Mouse (Mus musculus) gastrocnemius, postnatal 14 days (tissue): ENCODE results near the gene AY074887. TPM values are rescaled to one million over a fixed set of nuclear protein-coding genes. Genes with fewer than 3 reads are reported as not detected.
"Not testable (repeated sequence)": the region's sequence is repeated elsewhere in the genome, so short reads cannot be mapped to it uniquely, and the experiment has no call there.

ENCODE experiments used
- DNase-seq: peaks from one replicate; pipeline ENCODE4 v3.0.0; 2021; ENCODE audit warnings: mixed read lengths
- intact Hi-C: fragments of 180-260 bp; cut with DNase I; formaldehyde crosslinking; loops from one replicate; pipeline ENCODE4 v1.15.1; 2025; ENCODE audit warnings: low total_unique reads
- long read RNA-seq, 2 experiments: library from polyadenylated mRNA; stranded (forward); transcript quantifications; one replicate each; pipeline ENCODE4 v2.0.0; 2021
- total RNA-seq, 2 experiments: library from RNA; stranded (reverse); gene quantifications; 2 replicates each; pipeline ENCODE4 v1.2.3; 2021

Gene AY074887
- not detected for total RNA-seq
- long read RNA-seq, experiment 1 = 0 reads
- long read RNA-seq, experiment 2 = 0 reads

- intact Hi-C loops = no loop called here
Observed at GRCm38 (mm10) chr9:54950575-54951321, at the start of gene AY074887, which contains the start of gene Psma4. Gene AY074887, minus strand, starts transcription at chr9:54950998. Gene Psma4, plus strand, starts transcription at chr9:54950790.

GRCm38 (mm10) chr9:54995645-54996044 lies 44.8 kb upstream of the AY074887 start:
- intact Hi-C loops = no loop called here
- no peak for DNase-seq

More at GRCm38 (mm10) chr9:54950575-54951321, at the start of gene AY074887, which contains the start of gene Psma4:
- peak; percentile 94 for DNase-seq

DNA sequence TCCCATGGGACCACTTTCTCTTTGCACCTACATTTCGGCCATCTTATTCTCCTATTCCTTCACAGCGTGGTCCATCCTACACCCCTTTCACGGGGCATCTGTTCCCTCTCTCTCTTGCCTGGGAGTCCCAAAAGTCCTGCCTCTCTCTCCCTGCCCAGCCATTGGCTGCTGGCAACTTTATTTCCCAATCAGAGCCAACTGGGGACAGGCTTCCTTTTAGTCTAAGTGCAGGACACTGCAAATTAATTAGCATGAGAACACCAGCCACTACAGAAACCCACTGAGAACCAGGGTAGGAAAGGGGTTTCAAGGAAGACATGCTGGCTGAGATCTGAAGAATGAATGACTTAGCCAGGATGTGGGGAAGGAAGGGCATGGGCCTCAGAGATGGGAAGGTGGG lies 43.6 kb upstream of the AY074887 start:
- intact Hi-C loops = no loop called here
- no peak for DNase-seq

- DNase-seq = no peak
- intact Hi-C loops = no loop called here
Observed at GRCm38 (mm10) chr9:54990362-54990761, 39.6 kb upstream of the AY074887 start.

DNA sequence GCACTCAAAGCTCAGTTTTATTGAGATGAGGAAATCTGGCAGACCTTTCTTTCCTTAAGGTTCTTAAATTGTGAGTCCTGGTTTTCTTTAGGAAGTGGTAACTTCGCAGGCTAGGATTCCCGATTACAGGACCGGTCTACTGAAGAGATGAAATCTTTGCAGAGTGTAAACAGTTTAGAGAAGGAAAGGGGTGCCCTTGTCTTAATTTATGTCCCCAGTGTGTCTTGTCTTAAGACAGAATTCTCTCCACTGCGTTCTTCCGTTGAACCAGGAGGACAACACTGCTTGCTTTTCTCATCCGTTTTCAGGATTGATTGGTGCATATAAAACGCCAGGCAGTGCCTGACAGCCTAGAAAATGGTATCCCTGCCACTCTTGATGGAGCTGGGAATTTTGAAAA lies 31.6 kb upstream of the AY074887 start:
- intact Hi-C loops = no loop called here
- no peak for DNase-seq

DNA sequence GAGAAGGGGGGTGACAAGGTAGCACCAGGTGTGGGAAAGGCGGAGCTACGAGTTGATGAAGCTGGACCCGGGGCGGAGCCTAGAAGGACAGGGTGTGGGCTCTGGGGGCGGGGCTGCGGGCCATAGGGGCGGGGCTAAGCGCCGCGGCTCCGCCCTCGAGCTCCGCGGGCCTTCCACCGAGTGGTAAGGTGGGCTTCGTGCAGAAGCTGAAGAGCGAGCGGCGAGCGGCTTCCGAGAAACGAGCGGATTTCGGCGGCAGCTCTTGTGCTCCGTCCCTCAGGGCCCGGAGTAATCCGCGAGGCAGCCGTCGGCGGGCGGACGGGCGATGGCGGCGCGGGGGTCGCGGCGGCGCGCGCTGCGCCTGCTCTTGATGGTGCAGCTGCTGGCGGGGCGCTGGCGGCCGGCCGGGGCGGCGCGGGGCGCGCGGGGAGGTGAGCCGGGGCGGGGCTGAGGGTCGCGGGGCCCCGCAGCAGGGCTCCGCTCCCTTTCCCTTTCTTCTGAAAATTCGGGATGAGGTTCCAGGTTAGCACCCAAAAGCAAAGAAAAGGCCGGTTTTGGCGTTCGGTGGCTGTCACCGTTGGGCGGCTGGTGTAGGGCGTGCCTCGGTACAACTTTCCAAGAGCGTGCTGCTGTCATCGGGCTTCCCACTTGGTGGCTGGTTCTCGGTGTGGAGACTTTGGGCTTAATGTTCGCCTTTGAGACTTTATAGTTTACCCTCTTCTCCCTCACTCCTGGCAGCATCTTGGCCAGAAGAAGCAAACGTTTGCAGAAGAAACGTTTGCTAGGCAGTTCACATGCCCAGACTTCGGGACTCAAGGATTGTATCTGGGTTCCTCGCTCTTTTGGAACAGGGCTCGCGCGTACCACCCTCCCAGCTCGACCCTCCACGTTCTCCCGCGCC lies 30.7 kb upstream of the AY074887 start:
- peak; percentile 10 for DNase-seq
- intact Hi-C loops = no loop called here

GRCm38 (mm10) chr9:54980674-54981073 lies 29.9 kb upstream of the AY074887 start, which contains the start of gene Chrna5:
Gene Chrna5, plus strand, starts transcription at chr9:54980880.
- DNase-seq = no peak
- intact Hi-C loops = no loop called here

GRCm38 (mm10) chr9:54969972-54970637 lies 19.3 kb upstream of the AY074887 start:
- intact Hi-C loops = no loop called here
- DNase-seq = no peak

DNA sequence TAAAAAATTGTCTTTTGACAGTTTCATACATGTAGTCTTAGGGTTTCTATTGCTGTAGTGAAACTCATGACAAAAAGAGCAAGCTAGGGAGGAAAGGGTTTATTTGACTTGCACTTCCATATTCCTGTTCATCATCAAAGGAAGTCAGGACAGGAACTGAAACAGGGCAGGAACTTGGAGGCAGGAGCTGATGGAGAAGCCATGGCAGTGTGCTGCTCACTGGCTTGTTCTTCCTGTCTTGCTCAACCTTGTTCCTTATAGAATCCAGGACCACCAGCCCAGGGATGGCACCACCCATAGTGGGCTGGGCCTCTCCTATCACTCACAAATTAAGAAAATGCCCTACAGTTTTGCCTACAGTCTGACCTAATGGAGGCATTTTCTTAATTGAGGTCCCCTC lies 12.9 kb upstream of the AY074887 start:
- intact Hi-C loops = no loop called here
- DNase-seq = no peak

- intact Hi-C loops = no loop called here
Observed at GRCm38 (mm10) chr9:54961059-54961458, 10.3 kb upstream of the AY074887 start.

DNA sequence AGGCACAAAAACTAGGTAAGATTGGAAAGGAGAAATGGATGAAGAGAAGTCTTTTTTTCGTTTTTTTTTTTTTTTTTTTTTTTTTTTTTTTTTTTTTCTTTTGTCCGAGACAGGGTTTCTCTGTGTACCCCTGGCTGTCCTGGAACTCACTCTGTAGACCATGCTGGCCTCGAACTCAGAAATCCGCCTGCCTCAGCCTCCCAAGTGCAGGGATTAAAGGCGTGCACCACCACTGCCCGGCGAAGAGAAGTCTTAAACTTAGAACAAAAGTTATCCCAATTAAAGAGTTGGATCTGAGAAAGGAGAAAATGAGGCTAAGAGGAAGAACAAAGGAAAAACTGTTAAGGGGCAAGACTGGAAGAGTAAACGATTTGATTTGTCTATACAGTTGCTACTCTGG lies 636 bp downstream of the AY074887 start:
- intact Hi-C loops = not testable (repeated sequence)

More at GRCm38 (mm10) chr9:54961059-54961458, 10.3 kb upstream of the AY074887 start:
- no peak for DNase-seq

GRCm38 (mm10) chr9:54949465-54949864 lies 1.3 kb downstream of the AY074887 start:
- intact Hi-C loops = no loop called here
- peak; percentile 29 for DNase-seq

More for the DNA sequence above, 636 bp downstream of the AY074887 start:
- DNase-seq = not testable (repeated sequence)

DNA sequence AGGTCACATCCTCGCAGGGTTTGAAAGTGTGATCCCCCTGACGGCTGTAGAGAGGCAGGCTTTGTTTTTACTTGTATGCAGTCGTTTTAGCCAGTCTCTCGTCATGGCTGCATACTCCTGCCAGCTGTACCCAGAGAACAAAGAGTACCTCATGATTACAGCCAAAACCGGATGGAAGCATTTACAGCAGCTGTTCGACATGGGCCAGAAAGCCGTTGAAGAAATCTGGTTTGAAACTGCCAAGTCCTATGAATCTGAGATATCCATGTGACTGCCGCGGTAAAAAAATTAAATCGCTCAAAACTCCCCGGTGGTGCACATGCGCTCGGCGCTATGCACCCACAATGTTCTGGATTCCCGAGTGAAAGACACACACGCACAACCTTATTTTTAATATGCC lies 4.5 kb downstream of the AY074887 start:
- intact Hi-C loops = no loop called here
- no peak for DNase-seq

- intact Hi-C loops = no loop called here
- DNase-seq = no peak
Observed at GRCm38 (mm10) chr9:54944467-54944866, 6.3 kb downstream of the AY074887 start.

- intact Hi-C loops = no loop called here
- DNase-seq = no peak
Observed at GRCm38 (mm10) chr9:54942071-54942470, 8.7 kb downstream of the AY074887 start.

GRCm38 (mm10) chr9:54932379-54932778 lies 18.4 kb downstream of the AY074887 start:
- intact Hi-C loops = no loop called here
- no peak for DNase-seq

GRCm38 (mm10) chr9:54931765-54932164 lies 19.0 kb downstream of the AY074887 start:
- DNase-seq = no peak
- intact Hi-C loops = no loop called here

DNA sequence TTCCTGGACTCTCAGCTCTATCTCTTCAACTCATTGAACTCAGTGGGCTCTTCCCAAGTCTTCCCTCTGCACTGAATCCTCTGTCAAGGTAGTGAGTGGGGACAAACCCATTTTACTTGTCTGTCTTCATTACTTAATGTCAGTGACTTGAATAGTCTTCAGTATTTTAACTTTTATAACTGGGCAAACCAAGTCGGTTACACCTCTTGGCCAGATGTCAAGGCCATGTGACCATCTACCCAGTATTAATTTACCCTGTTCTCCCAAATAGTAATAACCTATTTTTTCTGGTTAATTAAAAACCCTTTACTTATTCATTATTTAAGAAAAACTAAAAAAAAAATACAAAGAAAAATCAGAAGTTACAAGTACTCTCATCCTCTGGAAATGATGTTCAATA lies 20.1 kb downstream of the AY074887 start:
- intact Hi-C loops = no loop called here
- DNase-seq = no peak

DNA sequence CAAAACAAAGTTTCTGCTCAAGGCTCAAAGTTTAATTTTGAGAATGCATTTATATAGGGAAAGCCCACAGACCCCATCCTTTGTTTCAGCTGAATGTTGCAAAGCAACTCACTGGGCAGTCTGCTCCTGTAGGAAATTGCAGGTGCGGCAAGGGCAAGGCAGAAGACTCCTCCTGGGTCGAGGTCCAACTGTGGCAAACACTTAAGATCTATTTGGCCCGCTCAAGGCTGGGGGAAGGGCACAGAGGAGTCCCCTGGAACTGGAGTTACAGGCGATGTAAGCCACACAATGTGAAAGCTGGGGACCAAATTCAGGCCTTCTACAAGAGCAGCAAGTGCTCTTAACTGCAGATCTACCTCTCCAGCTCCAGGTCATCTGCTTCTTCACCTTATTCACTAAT lies 30.9 kb downstream of the AY074887 start:
- intact Hi-C loops = no loop called here
- DNase-seq = no peak

DNA sequence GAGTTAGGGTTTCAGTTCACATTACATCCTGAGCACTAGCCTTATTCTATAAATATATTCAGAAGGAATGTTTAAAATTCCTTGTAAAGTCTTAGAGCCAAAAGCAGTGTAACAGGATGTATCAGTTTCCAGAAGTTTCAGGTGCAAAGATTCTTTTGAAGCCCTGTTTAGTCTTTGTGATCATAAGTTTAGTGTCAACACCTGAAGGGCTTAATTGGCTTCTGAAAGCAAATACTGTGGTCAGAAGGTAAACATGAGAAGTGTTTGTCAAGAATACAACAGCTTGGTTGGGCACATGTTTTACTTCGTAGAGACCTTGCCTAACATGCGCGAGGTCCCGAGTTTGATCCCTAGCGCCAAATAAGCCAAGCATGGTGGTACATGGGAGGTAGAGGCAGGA lies 32.0 kb downstream of the AY074887 start:
- intact Hi-C loops = no loop called here
- no peak for DNase-seq
